Mouse (Mus musculus): ENCODE measurements around the gene Fbxo2.

The Fbxo2 gene

DNA sequence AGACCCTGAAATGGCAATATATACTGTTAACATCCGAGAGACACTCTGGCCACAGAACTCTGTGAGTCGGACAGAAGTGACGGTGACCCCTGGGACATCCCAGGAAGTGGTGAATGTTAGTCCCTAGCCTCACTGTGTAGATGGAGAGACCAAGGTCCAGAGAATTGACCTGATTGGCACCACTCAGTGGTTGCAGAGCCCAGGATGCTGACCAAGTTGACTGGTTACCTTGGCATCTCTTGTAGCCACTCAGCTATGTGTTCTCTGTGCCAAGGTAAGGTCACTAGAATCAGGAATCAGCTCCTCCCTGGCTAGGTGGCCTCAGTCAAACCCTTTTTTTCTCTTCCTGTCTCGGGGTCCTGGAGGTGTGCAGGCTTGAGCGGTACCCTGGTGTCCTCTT is 16.7 kb upstream of the Fbxo2 start:
- DNase-seq (ENCODE audit: low spot score in 2 of 2), result no peak

GRCm38 (mm10) chr4:148147714-148148113 is 12.7 kb upstream of the Fbxo2 start:
- no peak for DNase-seq (ENCODE audit: low spot score in 2 of 2)

DNA sequence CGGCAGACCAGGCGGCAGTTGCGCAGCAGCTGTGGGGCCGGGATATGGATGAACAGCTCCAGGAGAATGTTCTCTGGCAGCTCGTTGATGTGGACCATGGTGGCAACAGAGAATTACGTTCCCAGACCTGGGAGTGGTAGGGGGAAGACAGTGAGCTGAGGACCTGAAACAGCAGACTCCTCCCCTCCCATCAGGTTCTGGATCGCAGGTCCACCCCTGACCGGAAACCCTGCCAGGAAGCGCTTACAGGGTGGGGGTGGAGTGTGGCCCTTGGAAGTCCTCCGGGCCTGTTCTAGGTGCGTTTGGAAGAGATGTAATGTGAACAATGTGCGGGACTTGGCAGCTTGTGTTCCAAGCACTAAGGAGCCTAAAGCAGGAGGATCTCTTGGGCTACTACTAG is 10.9 kb upstream of the Fbxo2 start:
- DNase-seq (ENCODE audit: low spot score in 2 of 2), result no peak

DNA sequence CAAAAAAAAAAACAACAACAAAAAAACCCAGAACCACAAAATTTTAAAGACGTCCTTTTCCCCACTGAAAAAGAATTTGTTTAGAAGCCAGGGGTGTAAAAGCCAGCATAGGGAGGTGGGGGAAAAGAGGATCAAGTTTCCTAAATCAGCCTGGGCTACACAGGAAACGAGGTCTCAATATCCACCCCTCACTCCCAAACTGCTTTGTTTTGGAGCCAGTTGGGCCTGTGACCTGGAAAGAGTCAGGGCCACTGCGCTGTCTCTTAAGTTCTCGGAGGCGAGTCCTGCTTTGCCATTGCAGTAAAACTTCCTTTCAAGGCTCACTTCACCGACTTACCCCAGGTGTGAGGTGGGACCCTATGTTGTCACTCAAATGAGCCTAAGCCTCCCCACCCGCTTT is 10.2 kb upstream of the Fbxo2 start:
- no peak for DNase-seq (ENCODE audit: low spot score in 2 of 2)

- no peak for DNase-seq (ENCODE audit: low spot score in 2 of 2)
Observed at GRCm38 (mm10) chr4:148150953-148151266, 9.5 kb upstream of the Fbxo2 start.

GRCm38 (mm10) chr4:148151267-148152168 is 8.9 kb upstream of the Fbxo2 start, which contains the start of gene Fbxo6:
Gene Fbxo6, minus strand, starts transcription at chr4:148152140.
- peak; percentile 57 to 69 for DNase-seq (ENCODE audit: low spot score in 2 of 2)

- DNase-seq (ENCODE audit: low spot score in 2 of 2), result no peak
Observed at GRCm38 (mm10) chr4:148152547-148152946, 7.9 kb upstream of the Fbxo2 start.

DNA sequence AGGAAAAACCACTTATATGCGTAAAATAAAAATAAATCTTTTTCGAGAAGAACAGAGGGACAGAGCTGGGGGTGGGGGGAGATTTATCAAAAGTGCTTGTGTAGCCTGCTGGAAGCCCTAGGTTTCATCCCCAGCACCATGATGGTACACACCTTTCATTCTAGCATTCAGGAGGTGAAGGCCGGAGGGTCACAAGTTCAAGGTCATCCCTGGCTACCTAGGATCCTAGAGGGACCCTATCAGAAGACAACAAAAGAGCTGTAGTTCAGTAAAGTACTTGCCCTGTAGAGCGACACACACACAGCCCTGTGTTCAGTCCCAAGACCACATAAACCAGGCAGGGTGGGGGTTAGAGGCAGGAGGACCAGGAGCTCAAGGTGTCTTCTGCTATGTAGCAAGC is 6.4 kb upstream of the Fbxo2 start:
- DNase-seq (ENCODE audit: low spot score in 2 of 2), result no peak

DNA sequence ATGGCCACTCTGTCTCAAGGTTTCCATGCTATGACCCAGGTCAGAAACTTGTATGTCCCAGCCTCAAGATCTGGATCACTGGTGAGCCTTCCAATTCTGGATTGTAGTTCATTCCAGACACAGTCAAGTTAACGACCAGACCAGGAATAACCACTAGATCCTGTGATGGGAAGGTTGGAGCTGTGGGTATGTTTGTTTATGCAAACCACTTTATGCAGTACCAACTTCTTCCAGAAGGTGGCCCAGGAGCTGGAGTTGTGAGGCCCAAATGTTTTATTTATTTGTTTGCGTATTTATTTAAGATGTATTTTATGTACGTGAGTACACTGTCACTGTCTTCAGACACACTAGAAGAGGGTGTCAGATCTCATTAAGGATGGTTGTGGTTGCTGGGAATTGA is 5.4 kb upstream of the Fbxo2 start:
- DNase-seq (ENCODE audit: low spot score in 2 of 2), result no peak

- no peak for DNase-seq (ENCODE audit: low spot score in 2 of 2)
Observed at GRCm38 (mm10) chr4:148158436-148159348, 1.7 kb upstream of the Fbxo2 start.

GRCm38 (mm10) chr4:148159544-148160435 is 631 bp upstream of the Fbxo2 start:
- peak; percentile 71 to 82 for DNase-seq (ENCODE audit: low spot score in 2 of 2)

- peak; percentile 26 to 58 for DNase-seq (ENCODE audit: low spot score in 2 of 2)
Observed at GRCm38 (mm10) chr4:148164002-148164439, 3.6 kb downstream of the Fbxo2 start.

GRCm38 (mm10) chr4:148164461-148164860 is 4.0 kb downstream of the Fbxo2 start:
- DNase-seq (ENCODE audit: low spot score in 2 of 2), result no peak

DNA sequence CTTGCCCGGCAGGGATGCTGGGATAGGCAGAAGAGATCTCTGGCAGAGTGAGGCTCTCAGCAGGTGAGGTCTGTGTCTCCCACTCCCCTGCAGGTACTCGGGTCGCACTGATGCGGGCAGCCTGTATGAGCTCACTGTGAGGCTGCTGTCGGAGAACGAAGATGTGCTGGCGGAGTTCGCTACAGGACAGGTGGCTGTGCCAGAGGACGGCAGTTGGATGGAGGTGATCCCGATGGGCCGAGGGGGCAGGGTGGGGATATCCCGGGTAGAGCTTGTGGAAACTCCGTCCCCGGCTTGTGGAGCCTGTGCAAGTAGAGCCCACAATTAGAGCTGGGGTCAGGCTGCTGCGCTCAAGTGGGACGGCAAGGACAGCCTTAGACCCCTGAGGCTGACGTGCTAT is 5.1 kb downstream of the Fbxo2 start:
- no peak for DNase-seq (ENCODE audit: low spot score in 2 of 2)

GRCm38 (mm10) chr4:148166431-148166830 is 6.0 kb downstream of the Fbxo2 start:
- no peak for DNase-seq (ENCODE audit: low spot score in 2 of 2)

- peak; percentile 37 to 61 for DNase-seq (ENCODE audit: low spot score in 2 of 2)
Observed at GRCm38 (mm10) chr4:148166986-148167385, 6.6 kb downstream of the Fbxo2 start.

DNA sequence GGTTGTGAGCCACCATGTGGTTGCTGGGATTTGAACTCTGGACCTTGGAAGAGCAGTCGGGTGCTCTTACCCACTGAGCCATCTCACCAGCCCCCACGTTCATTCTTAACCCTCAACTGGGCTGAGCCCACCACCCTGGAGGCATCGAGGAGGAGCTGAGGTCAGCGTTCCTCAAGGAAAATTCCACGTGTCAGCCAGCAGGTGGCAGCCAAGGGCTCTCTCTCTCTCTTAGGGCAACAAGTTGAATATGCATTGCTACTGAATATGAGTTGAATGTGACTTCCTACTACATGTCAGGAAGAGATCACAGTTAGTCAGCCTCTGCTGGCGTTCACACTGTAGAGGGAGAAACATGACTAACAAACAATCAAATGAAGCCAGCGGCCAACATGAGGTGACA is 7.9 kb downstream of the Fbxo2 start:
- DNase-seq (ENCODE audit: low spot score in 2 of 2), result peak; percentile 30 to 54

GRCm38 (mm10) chr4:148169586-148169985 is 9.2 kb downstream of the Fbxo2 start:
- DNase-seq (ENCODE audit: low spot score in 2 of 2), result no peak

GRCm38 (mm10) chr4:148170842-148171241 is 10.4 kb downstream of the Fbxo2 start:
- peak in 1 of 2 experiments; percentile 42 for DNase-seq (ENCODE audit: low spot score in 2 of 2)

- DNase-seq (ENCODE audit: low spot score in 2 of 2), result no peak
Observed at GRCm38 (mm10) chr4:148171261-148171660, 10.8 kb downstream of the Fbxo2 start.

DNA sequence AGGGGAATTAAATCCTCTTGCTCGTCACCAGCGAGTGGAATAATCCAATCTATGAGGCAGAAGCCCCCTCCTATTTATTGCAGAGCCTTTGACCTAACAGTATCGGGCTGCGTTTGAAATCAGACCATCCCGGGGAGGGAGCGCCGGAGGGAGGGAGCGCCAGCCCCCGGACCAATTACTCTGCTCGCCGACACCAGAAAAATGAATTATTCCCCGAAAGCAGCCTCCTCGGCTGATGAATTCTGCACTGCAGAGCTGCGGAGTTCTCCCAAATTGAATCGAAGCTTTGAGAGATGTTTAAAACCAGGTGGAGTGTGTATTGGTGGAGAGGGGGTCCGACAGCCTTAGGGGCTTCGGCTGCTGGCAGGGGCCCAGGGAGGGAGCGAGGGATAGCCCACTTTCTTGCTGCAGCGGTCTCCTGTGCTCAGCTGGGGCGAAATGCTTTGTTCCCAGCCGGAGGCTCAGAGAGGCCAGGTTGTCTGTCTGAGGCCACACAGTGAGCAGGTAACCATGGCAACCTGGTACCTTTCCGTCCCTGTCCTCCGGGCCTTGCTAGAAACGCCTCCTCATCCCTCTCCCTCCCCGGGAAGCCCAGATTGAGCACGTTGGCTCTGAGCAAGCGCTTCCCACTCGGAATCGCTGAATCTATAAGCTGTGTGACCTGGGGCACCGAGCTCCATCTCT is 13.5 kb downstream of the Fbxo2 start:
- no peak for DNase-seq (ENCODE audit: low spot score in 2 of 2)
